Mouse (Mus musculus) fat pad, adult 2 months (tissue): Measurements from ENCODE around the gene Surf6.

Source experiments
- DNase-seq: peaks from one replicate; pipeline ENCODE4 v3.0.0-alpha.2; 2011; ENCODE audit warnings: low read depth, low spot score; ENCODE audit errors: extremely low read depth

Surf6 gene

DNA sequence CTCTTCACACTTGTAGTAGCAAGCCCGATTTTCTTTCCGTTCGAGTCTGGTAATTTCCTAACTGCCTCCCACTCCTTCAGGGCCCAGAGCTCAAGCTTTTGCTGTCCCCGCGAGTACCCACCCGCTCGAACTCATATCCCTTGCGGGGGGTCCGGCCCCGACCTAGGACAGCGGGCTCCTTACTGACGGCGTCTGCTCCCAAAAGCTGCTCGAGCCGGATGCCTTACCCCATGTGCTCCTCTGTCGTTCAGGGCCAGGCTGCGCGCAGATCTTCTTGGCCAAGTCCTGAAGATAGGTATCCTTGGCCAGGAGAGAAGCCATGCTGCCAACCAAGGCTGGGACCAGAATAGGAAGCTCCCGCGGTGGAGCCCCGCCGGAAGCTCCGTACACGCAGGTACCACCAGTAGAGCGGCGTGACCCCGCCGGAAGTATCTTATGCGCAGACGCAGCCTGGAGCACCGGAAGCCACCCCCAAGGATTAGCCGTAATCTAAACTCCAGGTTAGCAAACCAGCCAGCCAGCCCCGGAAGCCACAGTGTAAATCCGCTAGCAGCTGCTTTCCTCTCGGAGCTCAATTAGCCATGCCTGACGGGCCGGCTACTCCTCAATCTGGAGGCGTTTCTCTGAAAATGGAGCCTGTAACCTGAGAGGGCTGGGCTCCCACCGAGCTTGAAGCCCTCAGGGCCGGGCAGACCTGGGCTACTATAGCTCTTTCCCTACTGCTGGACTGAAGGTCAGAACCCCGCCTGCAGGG, at the start of gene Surf6:
Gene Surf6, minus strand, starts transcription at position 413 of the 754 bp plus-strand sequence.
- peak; percentile 73 for DNase-seq

DNA sequence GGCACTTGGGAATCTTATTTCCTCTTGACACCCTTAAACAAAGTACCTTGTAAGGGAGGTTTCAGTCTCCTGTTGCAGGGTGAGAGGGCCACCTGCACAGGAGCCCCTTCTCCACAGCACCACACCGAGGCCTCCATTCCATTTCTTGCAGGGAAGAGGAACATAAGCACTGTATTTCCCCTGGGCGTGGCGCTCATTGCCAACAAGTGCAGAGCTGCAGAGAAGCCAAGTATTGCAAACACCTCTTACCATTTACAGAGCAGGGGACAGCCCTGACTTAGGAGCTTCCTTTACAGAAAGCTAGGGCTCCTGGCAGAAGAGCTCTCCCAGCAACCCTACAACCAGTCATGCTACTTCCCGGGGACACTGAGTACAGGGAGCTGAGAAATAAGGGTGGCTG, 49.5 kb upstream of the Surf6 start:
- no peak for DNase-seq

DNA sequence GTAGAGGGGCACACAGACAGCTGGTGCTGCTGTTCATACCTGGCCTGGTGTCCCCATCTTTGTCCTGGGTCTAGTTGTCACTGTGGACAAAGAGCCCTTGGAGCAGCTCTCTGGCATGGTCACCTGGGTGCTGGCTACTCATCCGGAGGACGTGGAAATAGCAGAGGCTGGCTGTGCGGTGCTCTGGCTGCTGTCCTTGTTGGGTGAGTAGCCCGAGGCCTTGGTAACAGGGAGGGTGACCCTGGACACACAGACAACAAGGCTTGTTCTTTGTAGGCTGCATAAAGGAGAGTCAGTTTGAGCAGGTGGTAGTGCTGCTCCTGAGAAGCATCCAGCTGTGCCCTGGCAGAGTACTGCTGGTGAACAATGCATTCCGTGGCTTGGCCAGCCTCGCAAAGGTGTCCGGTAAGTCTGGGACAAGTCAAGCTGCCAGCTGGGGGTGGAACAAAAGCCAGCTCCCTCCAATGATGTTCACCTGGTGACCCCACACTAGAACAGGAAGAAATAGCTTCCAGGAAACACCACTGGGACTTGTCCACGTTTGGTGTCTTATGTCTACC, 48.7 kb upstream of the Surf6 start:
- no peak for DNase-seq

DNA sequence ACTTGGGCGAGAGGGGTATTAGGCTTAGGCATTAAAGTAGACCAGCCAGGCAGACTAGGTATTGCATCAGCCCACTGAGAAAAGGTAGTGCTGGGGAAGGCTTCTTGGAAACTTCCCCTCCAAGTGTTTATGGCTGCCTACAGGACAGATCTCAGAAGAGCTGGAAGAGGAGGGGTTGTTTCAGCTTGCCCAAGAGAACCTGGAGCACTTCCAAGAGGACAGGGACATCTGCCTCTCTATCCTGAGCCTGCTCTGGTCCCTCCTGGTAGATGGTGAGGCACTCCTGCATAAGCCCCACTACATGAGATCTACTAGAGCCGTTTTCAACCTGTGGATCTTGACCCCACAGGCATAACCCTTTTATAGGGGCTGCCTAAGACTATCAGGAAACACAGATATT, 47.7 kb upstream of the Surf6 start:
- no peak for DNase-seq

DNA sequence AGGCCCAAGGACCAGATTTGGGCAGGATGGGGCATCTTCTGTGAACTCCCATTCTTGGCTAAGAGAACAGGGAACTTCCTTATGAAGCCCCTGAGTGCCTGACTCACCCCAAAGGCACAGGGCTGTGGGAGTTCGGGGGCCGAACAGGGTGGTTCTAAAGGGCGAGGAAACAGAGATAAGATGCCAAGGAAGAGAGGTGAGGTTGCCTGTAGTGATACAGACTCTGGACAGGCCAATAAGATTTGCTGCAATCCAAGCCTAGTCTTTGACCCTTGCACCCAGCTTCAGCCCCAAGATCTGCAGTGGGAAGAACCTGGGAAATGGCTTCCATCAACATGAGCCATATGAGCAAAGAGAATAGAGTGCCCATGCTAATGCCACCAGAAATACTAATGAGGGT, 40.6 kb upstream of the Surf6 start:
- no peak for DNase-seq

DNA sequence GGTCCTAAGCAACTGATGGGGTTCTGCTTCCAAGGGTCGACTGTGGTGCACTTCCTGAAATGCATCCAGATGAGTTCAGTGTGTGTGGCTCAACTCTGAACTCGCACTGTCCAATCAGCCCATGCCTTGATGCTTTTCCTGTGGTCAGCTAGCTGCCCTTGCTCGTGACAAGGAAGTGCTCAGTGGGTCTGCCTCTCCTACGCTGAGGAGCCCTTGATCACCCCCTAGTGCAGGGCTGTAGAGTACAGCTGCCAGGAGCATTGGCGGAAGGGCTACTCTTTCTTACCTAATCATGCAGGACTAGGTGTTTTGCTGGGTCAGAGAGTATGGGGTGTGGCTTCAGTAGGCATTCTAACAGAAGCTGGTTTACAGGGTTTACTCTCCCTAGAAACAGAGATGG, 38.9 kb upstream of the Surf6 start:
- DNase-seq = no peak

DNA sequence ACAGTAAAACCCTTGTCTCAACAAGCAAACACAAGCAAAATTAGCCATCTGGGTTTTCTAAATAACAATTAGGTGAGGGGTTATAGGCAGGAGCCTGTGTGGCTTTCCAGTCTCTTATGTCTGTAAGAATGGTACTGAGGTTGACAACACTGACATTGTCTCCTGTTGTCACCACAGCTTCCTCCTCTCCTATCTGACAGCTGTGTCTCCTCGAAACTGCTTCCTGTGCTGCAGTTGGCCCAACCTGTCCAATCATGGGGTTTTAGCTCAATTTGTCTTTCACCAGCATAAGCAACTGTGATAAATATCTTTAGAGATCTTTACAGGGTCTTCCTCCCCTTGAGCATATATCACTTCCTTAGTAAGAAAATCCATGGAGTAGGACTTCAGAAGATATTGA, 33.7 kb upstream of the Surf6 start:
- DNase-seq = no peak

DNA sequence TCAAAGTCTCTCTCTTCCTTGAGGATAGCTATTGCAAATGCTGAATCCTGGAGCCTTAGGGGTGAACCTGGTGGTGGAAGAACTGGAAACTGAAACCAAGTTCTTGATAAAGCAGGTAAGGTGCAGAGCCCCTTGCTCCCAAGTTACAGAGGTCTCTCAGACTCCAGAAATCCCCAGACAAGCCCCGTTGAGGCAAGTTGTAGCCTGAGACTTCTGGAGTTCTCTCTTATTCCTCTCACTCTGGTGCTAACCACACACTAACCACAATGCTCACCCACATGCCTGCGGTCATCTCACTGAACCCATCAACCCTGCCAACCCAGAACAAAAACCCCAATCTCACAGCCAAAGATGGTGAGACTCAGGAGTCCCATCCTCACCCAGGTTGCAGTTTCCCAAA, 32.6 kb upstream of the Surf6 start:
- DNase-seq = no peak

DNA sequence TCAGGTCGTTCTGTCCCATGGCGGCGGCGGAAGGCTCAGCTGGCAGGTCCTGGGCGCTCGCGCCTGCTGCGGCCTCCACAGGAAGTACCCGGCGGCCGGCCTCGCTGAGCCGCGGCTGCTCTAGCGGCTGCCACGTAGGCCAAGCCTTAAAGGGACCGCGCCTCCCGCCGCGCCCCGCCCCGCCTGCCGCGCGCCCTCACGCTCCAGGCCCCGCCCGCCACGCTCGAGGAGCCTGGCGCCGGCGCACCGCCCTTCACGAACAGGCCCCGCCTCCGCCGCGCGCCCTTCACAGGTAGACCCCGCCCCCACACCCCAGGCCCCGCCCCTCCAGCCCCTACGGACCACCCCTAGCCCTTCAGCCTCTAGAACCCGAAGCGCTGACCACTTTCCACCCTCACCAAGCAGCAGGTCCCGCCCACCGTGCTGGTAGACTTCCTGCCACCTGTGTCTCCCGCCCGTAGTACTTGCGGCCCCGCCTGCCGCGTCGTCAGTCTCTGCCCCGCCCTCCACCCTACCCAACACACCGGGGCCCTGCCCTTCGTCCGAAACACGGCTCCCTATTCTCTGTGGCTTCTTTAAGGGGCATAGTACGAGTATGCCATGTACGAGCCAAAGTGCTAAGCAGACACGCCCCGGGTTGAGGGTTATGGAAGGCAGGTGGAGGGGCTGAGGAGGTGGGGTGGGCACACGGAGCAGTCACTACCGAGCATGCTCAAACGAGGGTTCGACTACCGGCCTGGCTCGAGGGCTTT, 30.8 kb upstream of the Surf6 start, which contains the start of the genes Surf4 and Stkld1:
Gene Surf4, minus strand, starts transcription at position 625 of the 752 bp plus-strand sequence.
Gene Stkld1, plus strand, starts transcription at position 744 of the 752 bp plus-strand sequence.
- DNase-seq = no peak

DNA sequence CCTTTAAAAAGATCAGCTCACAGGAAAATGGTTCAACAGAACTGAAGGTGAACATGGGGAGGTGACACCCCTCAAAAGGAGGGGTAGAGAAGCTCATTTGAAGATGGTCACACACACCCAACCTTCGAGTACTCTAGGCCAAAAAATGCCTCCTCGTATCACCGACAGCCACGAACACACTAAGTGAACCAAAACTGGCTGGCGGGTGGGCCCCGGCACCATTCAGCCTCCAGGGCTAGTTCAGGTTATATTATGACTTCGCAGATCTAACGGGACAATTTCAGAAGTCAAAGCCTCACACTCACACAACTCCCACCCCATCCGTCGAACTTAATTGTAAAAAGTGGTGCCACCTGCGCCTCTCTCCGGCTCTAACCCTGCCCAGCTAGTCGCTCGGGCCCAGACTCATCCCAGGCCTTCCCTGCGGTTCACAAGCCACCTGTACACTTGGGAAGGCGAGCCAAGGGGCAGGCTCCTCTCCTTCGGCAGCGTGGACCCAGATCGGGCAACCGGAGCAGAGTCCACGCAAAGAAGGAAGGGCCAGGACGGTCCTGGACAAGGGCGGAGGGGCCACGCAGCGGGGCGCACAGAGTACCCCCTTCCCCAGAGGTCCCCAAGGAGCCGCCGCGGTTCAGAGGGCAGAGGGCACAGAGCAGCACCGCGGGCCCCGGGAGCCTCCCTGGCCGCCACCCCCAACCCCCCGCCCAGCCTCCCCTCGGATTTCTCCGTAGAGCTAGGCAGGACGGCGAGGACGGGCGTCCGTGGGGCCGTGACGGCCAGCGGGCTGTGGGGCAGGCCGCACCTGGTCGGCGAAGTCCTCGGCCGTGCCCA, 30.0 kb upstream of the Surf6 start:
- DNase-seq = no peak

DNA sequence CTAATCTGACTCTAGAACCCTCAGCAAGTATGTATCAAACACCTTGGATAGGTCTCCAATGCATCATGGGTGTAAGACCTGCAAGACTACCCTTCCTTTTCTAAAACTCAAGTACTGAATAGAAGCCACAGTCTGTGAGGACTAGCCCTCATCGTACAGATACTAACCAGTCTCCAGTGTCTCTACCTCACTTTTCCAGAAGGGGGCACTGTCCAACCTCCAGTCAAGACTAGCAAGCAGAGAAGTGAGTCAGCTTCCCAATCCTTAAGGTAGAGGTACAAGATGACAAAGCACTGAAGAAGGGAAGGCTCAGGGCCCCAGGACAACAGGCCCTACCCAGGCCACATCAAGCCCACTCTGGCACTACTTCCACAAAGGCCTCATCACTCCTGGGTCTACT, 27.7 kb upstream of the Surf6 start:
- no peak for DNase-seq

DNA sequence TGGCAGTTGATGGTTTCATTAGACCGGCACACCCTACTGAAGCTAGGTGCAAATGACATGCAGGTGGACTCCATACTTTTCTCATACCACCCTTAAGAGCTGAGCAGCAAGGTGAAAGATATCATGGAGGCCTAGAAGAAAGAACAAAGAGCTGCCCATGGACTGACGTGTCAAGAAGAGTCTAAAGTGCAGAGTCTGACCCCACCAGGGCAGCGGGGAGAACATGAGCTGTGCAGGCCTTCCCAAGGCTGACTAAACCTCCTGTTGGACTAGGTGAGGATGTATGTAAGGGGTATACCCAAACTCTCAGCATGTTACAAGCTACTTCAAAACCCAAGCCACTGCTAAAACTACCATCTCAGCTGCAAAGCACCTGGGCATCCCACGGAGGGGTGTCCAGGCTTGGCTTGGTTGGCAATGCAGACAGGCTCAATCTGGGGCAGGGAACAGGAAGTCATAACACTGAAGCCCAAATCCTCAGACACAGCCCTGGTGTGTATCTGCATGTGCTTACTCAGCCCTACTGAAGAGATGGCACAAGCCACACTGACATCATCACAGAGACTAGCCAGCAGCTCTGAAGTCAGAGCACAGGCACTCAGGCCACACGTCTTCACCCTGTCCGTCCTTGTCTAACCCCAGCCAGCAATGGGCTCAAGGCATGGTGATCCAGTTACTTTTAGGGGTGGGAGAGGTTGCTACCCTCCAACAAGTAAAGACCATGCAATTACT, 25.2 kb upstream of the Surf6 start:
- DNase-seq = no peak

DNA sequence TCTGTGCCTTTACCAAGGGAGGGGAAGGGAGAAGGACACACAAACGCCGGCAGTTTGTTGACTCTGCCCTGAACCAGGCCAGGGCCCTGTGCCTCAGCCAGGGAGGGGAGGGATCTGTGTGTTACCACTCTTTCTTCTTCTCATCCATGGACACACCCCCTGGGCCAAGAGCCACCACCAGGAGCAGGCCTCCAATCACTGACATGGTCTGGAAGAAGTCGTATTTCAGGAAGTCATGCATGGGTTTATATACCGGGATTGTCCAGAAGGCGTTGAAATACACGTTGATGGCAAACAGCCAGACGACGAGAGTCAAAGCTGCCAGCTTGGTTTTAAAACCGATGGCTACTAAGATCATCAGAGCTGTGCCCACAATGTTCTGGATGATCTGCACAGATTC, 19.1 kb upstream of the Surf6 start:
- no peak for DNase-seq

DNA sequence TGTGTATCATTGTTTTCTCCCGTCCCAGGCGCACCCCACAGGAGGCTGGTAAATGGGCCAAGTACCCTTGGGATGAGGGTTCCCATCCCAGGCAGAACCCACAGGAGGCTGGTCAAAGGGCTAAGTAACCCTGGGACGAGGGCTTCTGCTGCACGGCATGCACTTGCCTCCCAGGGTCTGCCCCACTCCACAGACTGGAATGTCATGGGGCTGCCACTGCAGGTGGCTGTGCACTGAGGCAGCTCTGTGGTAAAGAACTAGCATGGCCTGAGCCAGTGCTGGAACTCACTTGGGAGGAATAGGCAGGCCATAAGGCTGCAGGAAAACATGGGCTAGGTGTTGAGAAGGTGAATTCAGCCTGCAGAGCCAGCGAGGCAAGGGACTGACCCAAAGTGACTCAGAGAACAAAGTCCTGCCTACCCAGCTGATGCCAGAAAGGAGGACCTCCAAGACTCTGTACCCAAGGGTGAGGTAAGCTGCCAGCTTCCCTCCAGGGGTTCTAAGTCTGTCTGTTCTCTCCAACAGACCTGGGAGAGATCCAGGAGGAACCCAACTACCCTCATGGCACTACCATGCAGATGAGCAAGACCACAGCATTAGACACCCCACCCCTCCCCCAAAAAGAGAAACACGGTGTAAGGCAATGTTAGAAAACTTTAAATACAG, 17.6 kb upstream of the Surf6 start:
- DNase-seq = no peak

DNA sequence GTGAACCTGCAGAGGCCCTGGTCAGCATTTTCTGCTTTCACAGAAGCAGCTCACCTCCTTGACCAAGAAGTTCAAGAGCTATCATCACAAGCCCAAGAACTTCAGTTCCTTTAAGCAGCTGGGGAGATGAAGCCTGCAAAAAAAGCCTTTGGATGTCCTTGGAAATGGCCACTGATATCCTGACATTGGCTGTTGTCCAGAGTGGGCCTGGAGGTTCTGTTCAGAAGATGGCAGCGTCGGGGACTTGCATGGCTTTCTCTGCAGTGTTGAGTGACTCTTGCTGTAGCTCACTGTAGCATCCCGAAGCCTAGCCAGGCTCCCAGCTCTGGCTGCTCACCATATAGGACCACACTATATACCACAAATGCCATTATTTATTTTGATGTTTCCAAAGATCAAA, 17.0 kb upstream of the Surf6 start:
- no peak for DNase-seq

DNA sequence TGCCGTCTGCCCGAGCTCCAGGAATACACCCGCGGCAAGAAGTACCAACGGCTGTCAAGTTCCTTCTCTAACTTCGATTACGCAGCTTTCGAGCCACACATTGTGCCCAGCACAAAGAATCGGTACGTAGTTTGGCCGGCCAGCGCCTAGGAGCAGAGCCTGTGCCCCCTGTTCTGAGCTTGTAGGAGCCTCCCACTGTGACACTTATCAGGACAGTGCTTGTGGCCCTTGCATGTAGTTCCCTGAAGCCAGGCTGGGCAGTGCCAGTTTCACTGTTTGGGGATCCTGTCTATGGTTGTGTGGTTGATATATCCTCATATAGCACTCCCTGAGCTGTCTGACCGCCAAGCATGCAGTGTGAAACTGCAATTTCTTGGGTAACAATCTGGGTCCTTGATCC, 14.1 kb upstream of the Surf6 start:
- DNase-seq = no peak

DNA sequence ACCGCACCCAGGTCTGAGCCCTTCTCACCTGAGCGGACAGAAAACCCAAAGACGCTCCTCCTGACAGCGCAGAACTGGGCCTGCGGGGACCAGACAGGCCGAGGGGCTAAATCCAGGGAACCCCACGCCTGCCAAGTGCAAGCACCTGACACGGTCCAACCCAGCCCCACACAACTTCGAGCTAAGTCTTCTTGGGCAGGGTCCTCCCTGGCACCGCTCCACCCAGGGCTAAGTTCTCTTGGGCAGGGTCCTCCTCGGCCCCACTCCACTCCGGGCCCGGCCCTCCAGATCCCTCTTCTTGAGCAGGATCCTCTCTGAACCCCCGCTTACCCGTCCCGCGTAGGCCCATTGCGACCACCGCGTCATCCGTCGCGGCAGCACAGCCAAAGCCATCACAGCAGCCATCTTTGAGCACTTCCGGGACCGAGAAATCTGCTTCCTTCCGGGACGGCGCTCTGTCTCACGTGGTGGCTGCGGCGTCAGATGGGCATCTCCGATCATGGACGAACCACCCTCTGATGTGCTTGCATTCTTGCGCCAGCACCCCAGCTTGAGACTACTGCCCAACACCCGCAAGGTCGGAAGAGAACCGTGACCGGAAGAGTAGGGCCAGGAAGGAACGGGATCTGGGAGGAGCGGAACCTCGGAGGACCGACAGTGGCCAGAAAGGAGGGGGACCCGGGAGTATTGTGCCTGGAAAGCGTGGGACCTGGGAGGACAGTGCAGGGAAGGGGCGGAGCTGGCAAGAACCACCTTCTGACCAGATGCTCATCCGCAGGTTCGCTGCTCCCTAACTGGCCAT, 13.4 kb upstream of the Surf6 start, which contains the start of the genes Surf2 and Surf1:
Gene Surf2, plus strand, starts transcription at position 441 of the 802 bp plus-strand sequence.
Gene Surf1, minus strand, starts transcription at position 604 of the 802 bp plus-strand sequence.
- no peak for DNase-seq

DNA sequence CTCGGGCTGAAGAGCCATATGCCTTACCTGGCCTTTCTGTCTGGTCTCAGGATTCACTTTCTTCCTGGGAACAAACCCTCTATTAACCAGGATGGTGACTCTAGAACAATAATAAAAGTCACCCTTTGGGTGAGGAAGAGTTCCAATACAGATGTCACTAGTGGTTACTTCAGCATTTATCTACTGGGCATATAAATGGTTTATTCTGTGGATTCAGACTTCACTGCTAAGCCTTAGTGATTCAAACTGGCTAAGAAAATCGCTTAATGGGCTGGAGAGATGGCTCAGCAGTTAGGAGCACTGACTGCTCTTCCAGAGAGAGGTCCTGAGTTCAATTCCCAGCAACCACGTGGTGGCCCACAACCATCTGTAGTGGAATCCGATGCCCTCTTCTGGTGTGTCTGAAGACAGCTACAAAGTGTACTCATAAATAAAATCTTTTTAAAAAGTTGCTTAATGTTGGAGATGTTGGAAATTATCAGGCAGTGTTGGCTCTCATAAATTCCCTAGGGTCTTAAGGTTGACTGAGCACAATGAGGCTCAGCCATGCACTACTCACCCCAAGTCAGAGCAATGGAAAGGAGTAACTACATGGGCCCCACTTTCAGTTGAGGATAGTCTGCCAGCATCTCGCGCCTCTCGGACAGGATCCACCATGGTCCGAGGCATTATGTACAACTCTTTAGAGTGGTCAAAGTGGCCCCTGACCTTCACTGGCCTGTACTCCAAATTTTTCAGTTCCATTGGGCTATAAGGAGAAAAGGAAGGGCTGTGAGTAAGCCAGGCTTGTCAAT, 11.7 kb upstream of the Surf6 start:
- DNase-seq = no peak
